Mouse (Mus musculus): ENCODE data around the gene Gm20683. TPM values are rescaled to one million over a fixed set of nuclear protein-coding genes. Genes with fewer than 3 reads are reported as not detected.

Gene Gm20683
- polyA plus RNA-seq, 1 experiment from 2014 or later, result 1.6 TPM

DNA sequence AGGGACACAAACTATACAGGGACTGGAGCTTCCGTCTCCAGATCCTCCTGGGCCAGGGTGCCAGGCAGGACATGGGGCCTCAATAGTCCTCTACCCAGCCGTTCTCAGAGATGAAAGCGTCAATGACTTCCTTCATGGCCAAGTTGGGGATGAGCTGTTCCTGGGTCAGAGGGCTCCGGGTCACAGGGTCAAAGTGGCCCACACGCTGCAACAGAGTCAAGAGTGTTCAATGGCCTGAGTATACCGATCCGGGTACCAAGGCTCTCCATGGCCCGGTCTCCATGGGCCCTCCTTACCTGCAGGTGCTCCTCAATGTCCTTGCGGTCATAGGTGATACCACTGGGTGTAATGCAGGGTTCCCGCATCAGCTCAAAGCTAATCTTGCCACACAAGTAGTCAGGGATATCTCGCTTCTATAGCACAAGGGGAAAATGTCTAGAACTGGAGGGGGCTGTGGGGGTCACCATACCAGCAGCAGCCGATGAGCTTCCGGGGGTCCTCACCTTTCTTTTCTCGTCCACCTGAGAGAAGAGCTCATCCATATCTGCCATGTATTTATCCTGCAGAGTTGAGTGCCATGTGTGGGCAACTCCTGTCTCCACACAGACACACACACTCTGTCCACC, 10.6 kb downstream of the Gm20683 start:
- Histone ChIP-seq H3K27me3 (replicated peaks) (no peaks in the 10 kb centered on the region), H3K4me2 (peak overlapping the region; percentile 94), H3K4me1 (replicated peaks) (peaks cover 70% of the 10 kb centered on the region), H3K36me3 (peaks cover 58% of the 10 kb centered on the region), H3K9me3 (replicated peaks) (no peaks in the 10 kb centered on the region), H3K27ac (ENCODE audit: poor library complexity, severe bottlenecking) (no peak overlapping the region), H3K4me3 (peak overlapping the region; percentile 71), H3K9ac (peak overlapping the region; percentile 92; the same call in 1 of the 2 replicates)
- no peak for ATAC-seq (ENCODE audit: insufficient number of reproducible peaks, low FRiP score)
- WGBS, result 89% methylated on average over 14 of the region's 14 CpGs

- H3K9me3 ChIP-seq (replicated peaks), result no peaks in the 10 kb centered on the region
- peaks cover 68% of the 10 kb centered on the region for H3K4me1 ChIP-seq (replicated peaks)
- no peak overlapping the region for H3K27ac ChIP-seq (ENCODE audit: poor library complexity, severe bottlenecking)
- no peak for ATAC-seq (ENCODE audit: insufficient number of reproducible peaks, low FRiP score)
- 78% methylated on average over 4 of the region's 4 CpGs for WGBS
- peak overlapping the region; percentile 82; the same call in 1 of the 2 replicates for H3K9ac ChIP-seq
- peaks cover 58% of the 10 kb centered on the region for H3K36me3 ChIP-seq
- no peaks in the 10 kb centered on the region for H3K27me3 ChIP-seq (replicated peaks)
- H3K4me2 ChIP-seq, result peak overlapping the region; percentile 94
- peak overlapping the region; percentile 67; the same call in 1 of the 2 replicates for H3K4me3 ChIP-seq
These were observed 11.3 kb downstream of the Gm20683 start for GRCm38 (mm10) chr17:25830200-25830753.

DNA sequence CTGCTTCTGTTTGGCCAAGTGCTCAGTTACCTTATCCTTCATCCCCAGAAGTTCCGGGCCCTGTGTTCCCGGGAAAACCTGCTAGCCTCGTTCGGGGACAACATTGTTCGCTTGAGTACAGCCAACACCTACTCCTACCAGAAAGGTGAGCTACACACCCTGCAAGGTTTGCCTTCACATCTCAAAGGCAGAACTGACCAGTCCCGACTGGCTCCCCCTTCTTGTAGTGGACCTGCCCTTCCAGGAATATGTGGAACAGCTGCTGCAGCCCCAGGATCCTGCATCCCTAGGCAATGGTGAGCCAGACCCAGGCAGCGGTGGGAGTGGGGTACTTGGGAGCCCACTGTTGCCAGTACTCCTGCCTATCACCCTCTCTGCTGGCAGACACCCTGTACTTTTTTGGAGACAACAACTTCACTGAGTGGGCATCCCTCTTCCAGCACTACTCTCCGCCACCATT, 12.0 kb downstream of the Gm20683 start:
- peaks cover 68% of the 10 kb centered on the region for H3K4me1 ChIP-seq (replicated peaks)

GRCm38 (mm10) chr17:25828712-25829557, 12.6 kb downstream of the Gm20683 start, which contains the start of gene Jmjd8:
TSS of gene Jmjd8 (plus strand) at chr17:25828867.
- peak within 1 kb of the TSS; percentile 67 for H3K4me3 ChIP-seq
- peaks cover 52% of the 10 kb centered on the region for H3K36me3 ChIP-seq
- H3K27ac ChIP-seq (ENCODE audit: poor library complexity, severe bottlenecking), result peak within 1 kb of the TSS; percentile 90
- peak within 1 kb of the TSS; percentile 82 for H3K9ac ChIP-seq
- peaks cover 68% of the 10 kb centered on the region for H3K4me1 ChIP-seq (replicated peaks)
- H3K27me3 ChIP-seq (replicated peaks), result no peaks in the 10 kb centered on the region
- 1% methylated on average over 32 of the region's 32 CpGs for WGBS
- no peak for ATAC-seq (ENCODE audit: insufficient number of reproducible peaks, low FRiP score)
- peak within 1 kb of the TSS; percentile 83 for H3K4me2 ChIP-seq
- H3K9me3 ChIP-seq (replicated peaks), result no peaks in the 10 kb centered on the region

More for the DNA sequence above, 12.0 kb downstream of the Gm20683 start:
- Histone ChIP-seq H3K4me3 (peak overlapping the region; percentile 67), H3K9ac (peak overlapping the region; percentile 82), H3K9me3 (replicated peaks) (no peaks in the 10 kb centered on the region), H3K4me2 (peak overlapping the region; percentile 83), H3K27ac (ENCODE audit: poor library complexity, severe bottlenecking) (peak overlapping the region; percentile 90), H3K36me3 (peaks cover 52% of the 10 kb centered on the region), H3K27me3 (replicated peaks) (no peaks in the 10 kb centered on the region)
- no peak for ATAC-seq (ENCODE audit: insufficient number of reproducible peaks, low FRiP score)
- WGBS, result 36% methylated on average over 8 of the region's 8 CpGs

- H3K27ac ChIP-seq (ENCODE audit: poor library complexity, severe bottlenecking), result peak overlapping the region; percentile 90; the same call in 1 of the 2 replicates
- H3K27me3 ChIP-seq (replicated peaks), result no peaks in the 10 kb centered on the region
- H3K9me3 ChIP-seq (replicated peaks), result no peaks in the 10 kb centered on the region
- H3K4me1 ChIP-seq (replicated peaks), result peaks cover 66% of the 10 kb centered on the region
- H3K4me3 ChIP-seq, result peak overlapping the region; percentile 67
- ATAC-seq (ENCODE audit: insufficient number of reproducible peaks, low FRiP score), result no peak
- H3K36me3 ChIP-seq, result peaks cover 52% of the 10 kb centered on the region
- H3K9ac ChIP-seq, result 0 out of 2 replicates have a peak overlapping the region, but pooled peaks have one; percentile 82
- 84% methylated on average over 8 of the region's 8 CpGs for WGBS
- peak overlapping the region; percentile 83 for H3K4me2 ChIP-seq
These were observed 13.4 kb downstream of the Gm20683 start for GRCm38 (mm10) chr17:25828223-25828594.

DNA sequence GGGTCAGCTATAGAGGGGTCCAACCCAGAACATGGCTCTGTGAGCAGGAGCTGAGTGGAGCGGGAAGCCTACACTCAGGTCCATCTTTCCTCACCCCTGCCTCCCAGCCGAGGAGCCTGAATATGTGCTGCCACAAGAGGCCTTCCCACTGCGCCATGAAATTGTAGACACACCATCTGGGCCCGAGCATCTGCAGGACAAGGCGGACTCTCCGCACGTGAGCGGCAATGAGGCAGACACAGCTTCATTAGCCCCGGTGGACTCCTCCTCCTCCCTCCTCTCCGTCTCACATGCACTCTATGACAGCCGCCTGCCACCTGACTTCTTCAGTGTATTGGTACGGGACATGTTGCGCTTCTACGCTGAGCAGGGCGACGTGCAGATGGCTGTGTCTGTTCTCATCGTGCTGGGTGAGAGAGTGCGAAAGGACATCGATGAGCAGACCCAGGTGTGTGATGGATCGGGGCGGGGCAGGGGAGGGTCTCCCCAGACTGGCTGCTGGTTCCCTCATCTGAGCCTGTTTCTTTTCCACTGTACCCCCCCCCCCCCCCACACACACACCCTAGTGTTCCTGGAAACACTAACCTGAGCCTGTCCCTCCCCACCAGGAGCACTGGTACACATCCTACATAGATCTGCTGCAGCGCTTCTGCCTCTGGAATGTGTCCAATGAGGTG, 13.9 kb downstream of the Gm20683 start:
- Histone ChIP-seq H3K27me3 (replicated peaks) (0 out of 2 replicates have a peak, but pooled peaks cover under 1% of the 10 kb centered on the region), H3K9me3 (replicated peaks) (no peaks in the 10 kb centered on the region), H3K27ac (ENCODE audit: poor library complexity, severe bottlenecking) (no peak overlapping the region), H3K4me1 (replicated peaks) (peaks cover 66% of the 10 kb centered on the region), H3K36me3 (peaks cover 52% of the 10 kb centered on the region), H3K4me2 (peak overlapping the region; percentile 83; the same call in 1 of the 2 replicates), H3K9ac (no peak overlapping the region), H3K4me3 (0 out of 2 replicates have a peak overlapping the region, but pooled peaks have one; percentile 3)
- ATAC-seq (ENCODE audit: insufficient number of reproducible peaks, low FRiP score), result no peak
- WGBS, result 90% methylated on average over 22 of the region's 22 CpGs

- Histone ChIP-seq H3K9me3 (replicated peaks) (no peaks in the 10 kb centered on the region), H3K27me3 (replicated peaks) (peaks cover 8% of the 10 kb centered on the region), H3K4me1 (replicated peaks) (peaks cover 65% of the 10 kb centered on the region), H3K36me3 (peaks cover 52% of the 10 kb centered on the region), H3K4me3 (no peak overlapping the region), H3K27ac (ENCODE audit: poor library complexity, severe bottlenecking) (no peak overlapping the region), H3K4me2 (no peak overlapping the region), H3K9ac (no peak overlapping the region)
- WGBS, result 91% methylated on average over 13 of the region's 13 CpGs
- ATAC-seq (ENCODE audit: insufficient number of reproducible peaks, low FRiP score), result no peak
These were observed 14.6 kb downstream of the Gm20683 start for GRCm38 (mm10) chr17:25827011-25827410.

DNA sequence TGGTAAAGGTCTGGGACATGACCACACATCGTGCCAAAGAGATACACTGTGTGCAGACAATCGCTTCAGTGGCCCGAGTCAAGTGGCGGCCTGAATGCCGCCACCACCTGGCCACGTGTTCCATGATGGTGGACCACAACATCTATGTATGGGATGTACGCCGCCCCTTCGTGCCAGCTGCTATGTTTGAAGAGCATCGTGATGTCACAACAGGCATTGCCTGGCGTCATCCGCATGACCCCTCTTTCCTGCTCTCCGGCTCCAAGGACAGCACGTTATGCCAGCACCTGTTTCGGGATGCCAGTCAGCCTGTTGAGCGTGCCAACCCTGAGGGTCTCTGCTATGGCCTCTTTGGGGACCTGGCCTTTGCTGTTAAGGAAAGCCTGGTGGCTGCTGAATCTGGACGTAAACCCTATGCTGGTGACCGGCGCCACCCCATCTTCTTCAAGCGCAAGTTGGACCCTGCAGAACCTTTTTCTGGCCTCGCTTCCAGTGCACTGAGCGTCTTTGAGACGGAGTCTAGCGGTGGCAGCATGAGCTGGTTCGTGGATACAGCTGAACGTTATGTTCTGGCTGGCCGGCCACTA, 15.5 kb downstream of the Gm20683 start:
- Histone ChIP-seq H3K9ac (no peak overlapping the region; the same call in 1 of the 2 replicates), H3K27ac (ENCODE audit: poor library complexity, severe bottlenecking) (no peak overlapping the region), H3K9me3 (replicated peaks) (no peaks in the 10 kb centered on the region), H3K27me3 (replicated peaks) (peaks cover 16% of the 10 kb centered on the region), H3K36me3 (peaks cover 45% of the 10 kb centered on the region), H3K4me2 (no peak overlapping the region), H3K4me1 (replicated peaks) (peaks cover 56% of the 10 kb centered on the region), H3K4me3 (no peak overlapping the region)
- 92% methylated on average over 27 of the region's 27 CpGs for WGBS
- no peak for ATAC-seq (ENCODE audit: insufficient number of reproducible peaks, low FRiP score)

- ATAC-seq (ENCODE audit: insufficient number of reproducible peaks, low FRiP score), result no peak
- Histone ChIP-seq H3K27me3 (replicated peaks) (peaks cover 22% of the 10 kb centered on the region), H3K4me3 (no peak overlapping the region), H3K36me3 (peaks cover 37% of the 10 kb centered on the region), H3K9me3 (replicated peaks) (no peaks in the 10 kb centered on the region), H3K4me2 (peak overlapping the region; percentile 97; the same call in 1 of the 2 replicates), H3K4me1 (replicated peaks) (peaks cover 48% of the 10 kb centered on the region), H3K9ac (no peak overlapping the region), H3K27ac (ENCODE audit: poor library complexity, severe bottlenecking) (no peak overlapping the region)
- 88% methylated on average over 6 of the region's 6 CpGs for WGBS
These were observed 16.3 kb downstream of the Gm20683 start for GRCm38 (mm10) chr17:25825311-25825710.

DNA sequence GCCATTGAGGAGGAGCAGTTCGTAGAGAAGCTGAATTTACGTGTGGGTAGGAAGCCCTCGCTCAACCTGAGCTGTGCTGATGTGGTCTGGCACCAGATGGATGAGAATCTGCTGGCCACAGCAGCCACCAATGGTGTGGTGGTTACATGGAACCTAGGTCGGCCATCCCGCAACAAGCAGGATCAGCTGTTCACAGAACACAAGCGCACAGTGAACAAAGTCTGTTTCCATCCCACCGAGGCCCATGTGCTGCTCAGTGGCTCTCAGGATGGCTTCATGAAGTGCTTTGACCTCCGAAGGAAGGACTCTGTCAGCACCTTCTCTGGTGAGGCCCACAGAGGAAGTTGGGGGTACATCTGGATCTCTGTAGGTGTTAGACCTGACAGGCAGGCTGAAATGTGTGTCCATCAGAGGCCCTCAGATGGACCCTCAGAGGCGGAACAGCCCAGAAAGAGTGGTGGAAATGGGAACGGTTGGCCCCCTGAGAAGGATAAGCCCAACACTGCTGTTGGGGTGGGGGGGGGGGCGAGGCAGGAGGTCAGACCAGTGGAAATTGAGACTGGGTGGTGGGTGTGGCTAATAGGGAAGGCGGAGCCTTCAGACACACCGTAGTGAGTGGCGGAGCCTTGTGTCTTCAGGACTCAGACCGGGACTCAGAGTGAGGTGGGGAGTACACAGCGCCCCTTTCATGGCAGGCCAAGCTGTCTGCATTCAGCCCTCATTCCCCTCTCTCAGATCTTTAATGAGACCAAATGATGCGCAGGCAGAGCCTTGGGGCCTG, 17.0 kb downstream of the Gm20683 start:
- WGBS, result 69% methylated on average over 17 of the region's 17 CpGs
- Histone ChIP-seq H3K4me1 (replicated peaks) (peaks cover 42% of the 10 kb centered on the region), H3K4me3 (peak overlapping the region; percentile 73)

More for the DNA sequence above, 17.0 kb downstream of the Gm20683 start:
- Histone ChIP-seq H3K27me3 (replicated peaks) (peaks cover 30% of the 10 kb centered on the region), H3K36me3 (peaks cover 29% of the 10 kb centered on the region), H3K27ac (ENCODE audit: poor library complexity, severe bottlenecking) (no peak overlapping the region), H3K9ac (peak overlapping the region; percentile 67), H3K9me3 (replicated peaks) (no peaks in the 10 kb centered on the region), H3K4me2 (peak overlapping the region; percentile 97)
- no peak for ATAC-seq (ENCODE audit: insufficient number of reproducible peaks, low FRiP score)
